Mouse (Mus musculus): Measurements from ENCODE around the gene Ccnf. TPM values are rescaled to one million over a fixed set of nuclear protein-coding genes. Genes with fewer than 3 reads are reported as not detected.

The Ccnf gene
- total RNA-seq, 2 experiments from 2014 or later = 7.4 to 7.9 TPM

GRCm38 (mm10) chr17:24203611-24204534 lies 47.4 kb downstream of the Ccnf start:
- DNase-seq (ENCODE audit: low spot score in 2 of 2) = no peak

GRCm38 (mm10) chr17:24203068-24203467 lies 48.2 kb downstream of the Ccnf start:
- DNase-seq (ENCODE audit: low spot score in 2 of 2) = no peak

- DNase-seq (ENCODE audit: low spot score in 2 of 2) = no peak
Measured at GRCm38 (mm10) chr17:24201092-24201491, 50.2 kb downstream of the Ccnf start.

GRCm38 (mm10) chr17:24199741-24200140 lies 51.5 kb downstream of the Ccnf start:
- DNase-seq (ENCODE audit: low spot score in 2 of 2) = no peak

GRCm38 (mm10) chr17:24199252-24199651 lies 52.0 kb downstream of the Ccnf start:
- peak; percentile 33 to 53 for DNase-seq (ENCODE audit: low spot score in 2 of 2)

GRCm38 (mm10) chr17:24197032-24197824 lies 54.1 kb downstream of the Ccnf start:
- peak; percentile 23 to 40 for DNase-seq (ENCODE audit: low spot score in 2 of 2)

- DNase-seq (ENCODE audit: low spot score in 2 of 2) = no peak
Measured at GRCm38 (mm10) chr17:24195349-24195748, 55.9 kb downstream of the Ccnf start.

GRCm38 (mm10) chr17:24193769-24194168 lies 57.5 kb downstream of the Ccnf start:
- no peak for DNase-seq (ENCODE audit: low spot score in 2 of 2)

GRCm38 (mm10) chr17:24193268-24193667 lies 58.0 kb downstream of the Ccnf start:
- DNase-seq (ENCODE audit: low spot score in 2 of 2) = no peak

GRCm38 (mm10) chr17:24192848-24193247 lies 58.4 kb downstream of the Ccnf start:
- DNase-seq (ENCODE audit: low spot score in 2 of 2) = no peak

GRCm38 (mm10) chr17:24191481-24191880 lies 59.8 kb downstream of the Ccnf start:
- DNase-seq (ENCODE audit: low spot score in 2 of 2) = no peak

GRCm38 (mm10) chr17:24190934-24191333 lies 60.4 kb downstream of the Ccnf start:
- DNase-seq (ENCODE audit: low spot score in 2 of 2) = no peak

GRCm38 (mm10) chr17:24174259-24174658 lies 77.0 kb downstream of the Ccnf start:
- DNase-seq (ENCODE audit: low spot score in 2 of 2) = no peak

GRCm38 (mm10) chr17:24173423-24173822 lies 77.9 kb downstream of the Ccnf start:
- peak; percentile 75 to 77 for DNase-seq (ENCODE audit: low spot score in 2 of 2)

Small RNA genes within 50 kb of the gene (microRNA-seq; reads per million reads assigned to microRNA genes)
- gene Mir5134 = 0.78 to 0.89 reads per million in 2 experiments
- 0.39 to 0.89 reads per million in 2 experiments for gene Mir6965

Other genes starting within 250 kb of the Ccnf start
- gene Prss27, start 213.3 kb downstream of the Ccnf start, total RNA-seq (2021) = not detected
- gene Kctd5, start 178.0 kb downstream of the Ccnf start, total RNA-seq (2021) = 10 to 100 TPM; 71.8 to 72.0 TPM
- 10 to 100 TPM; 78.4 to 90.2 TPM for gene Pdpk1, start 100.6 kb downstream of the Ccnf start, total RNA-seq (2021)
- gene Amdhd2, start 87.7 kb downstream of the Ccnf start, total RNA-seq (2021) = 10 to 100 TPM; 33.8 to 40.1 TPM
- 1,000 to 10,000 TPM; 1,281 to 1,362 TPM for gene Atp6v0c, start 81.8 kb downstream of the Ccnf start, total RNA-seq (2021)
- 10 to 100 TPM; 77.7 to 87.8 TPM for gene Tbc1d24, start 45.9 kb downstream of the Ccnf start, total RNA-seq (2021)
- gene Ntn3, start 42.0 kb downstream of the Ccnf start, total RNA-seq (2021) = 10 to 100 TPM; 13.5 to 14.4 TPM
- gene Tedc2, start 30.6 kb downstream of the Ccnf start, total RNA-seq (2021) = 10 to 100 TPM in 1 of 2 experiments, 1 to 10 TPM in 1; 9.1 to 13.0 TPM
- 1 to 10 TPM; 1.5 to 1.7 TPM for gene Abca17, start 99.6 kb upstream of the Ccnf start, total RNA-seq (2021)
- gene Abca3, start 100.5 kb upstream of the Ccnf start, total RNA-seq (2021) = 100 to 1,000 TPM; 118 to 120 TPM
- gene Rnps1, start 163.1 kb upstream of the Ccnf start, total RNA-seq (2021) = 100 to 1,000 TPM; 166 TPM
- 10 to 100 TPM; 19.2 to 21.1 TPM for gene Eci1, start 175.2 kb upstream of the Ccnf start, total RNA-seq (2021)
- 1 to 10 TPM; 6.9 to 7.5 TPM for gene Dnase1l2, start 191.6 kb upstream of the Ccnf start, total RNA-seq (2021)
- gene E4f1, start 218.8 kb upstream of the Ccnf start, total RNA-seq (2021) = 10 to 100 TPM; 30.0 to 33.3 TPM
- 10 to 100 TPM; 64.7 to 67.9 TPM for gene Pgp, start 218.9 kb upstream of the Ccnf start, total RNA-seq (2021)
- 1 to 10 TPM in 1 of 2 experiments, under 1 TPM in 1; 0.87 to 1.8 TPM for gene Bricd5, start 222.4 kb upstream of the Ccnf start, total RNA-seq (2021)
- 10 to 100 TPM; 29.1 to 30.8 TPM for gene Mlst8, start 227.6 kb upstream of the Ccnf start, total RNA-seq (2021)
- gene Caskin1, start 237.1 kb upstream of the Ccnf start, total RNA-seq (2021) = 100 to 1,000 TPM; 170 to 175 TPM